In the genomic region with DNA sequence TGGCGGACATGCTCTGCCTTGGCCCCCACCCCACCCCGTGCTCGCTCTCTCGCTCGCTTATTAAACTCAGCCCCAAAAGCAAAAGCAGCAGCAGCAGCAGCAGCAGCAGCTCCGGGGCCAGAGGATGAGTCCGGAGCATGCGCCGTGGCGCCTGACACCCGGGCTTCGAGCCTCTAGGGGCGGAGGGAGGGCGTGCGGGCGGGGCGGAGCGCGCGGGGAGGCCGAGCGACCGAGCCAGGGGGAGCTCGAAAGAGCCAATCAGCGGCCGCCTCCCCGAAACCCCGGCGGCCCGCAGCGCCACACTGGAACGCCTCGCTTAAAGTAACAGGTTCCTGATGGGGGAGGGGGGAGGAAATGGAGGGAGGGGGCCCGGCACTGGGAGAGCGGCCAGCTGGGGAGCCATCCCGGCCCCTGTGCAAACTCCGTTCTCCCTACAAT, we compare ENCODE assay signal across 8 mouse cellular contexts. TPM values are rescaled to one million over a fixed set of nuclear protein-coding genes. Genes with fewer than 3 reads are reported as not detected.
A peak's percentile ranks its signal among the peaks of the same experiment; 100 is the strongest.
DNase-seq lines count a peak whose midpoint lies in the region; ATAC-seq and TF ChIP-seq lines count a peak whose summit lies in the region.

TSS of gene Mllt3 (minus strand) at position 149 of the 438 bp plus-strand sequence.

- TF ChIP-seq RAD21 in MEL (IDR thresholded peaks at IDR 0.05; ENCODE audit: low read depth, low read length), result no peak

- TF ChIP-seq POLR2A in MEL (IDR thresholded peaks at IDR 0.05; ENCODE audit: control insufficient read depth in 1 of 2, insufficient read depth in 1 of 2, low read depth in 1 of 2, low read length in 2 of 2, poor library complexity in 1 of 2), result peak; percentile 29 to 61; a peak in 1 of 4 replicates
- peak; percentile 78 for TF ChIP-seq POLR2A in cerebellum, adult 2 months (IDR thresholded peaks at IDR 0.05; ENCODE audit: borderline replicate concordance, insufficient read depth, low read length)

- H3K4me1 ChIP-seq in MEL (ENCODE audit: control insufficient read depth in 1 of 2, insufficient read depth in 2 of 2, low read length in 2 of 2), result peaks cover 0 to 3% of the 10 kb centered on the region in 2 experiments; a peak in 2 of 4 replicates
- peaks cover 6% of the 10 kb centered on the region for H3K4me1 ChIP-seq in cerebellum, adult 2 months (ENCODE audit: control insufficient read depth, insufficient read depth, low read length)
- H3K4me1 ChIP-seq in forebrain, postnatal 0 days (ENCODE audit: insufficient read depth), result peaks cover 6% of the 10 kb centered on the region
- peaks cover 26% of the 10 kb centered on the region for H3K4me1 ChIP-seq in lung, embryonic 16.5 days (replicated peaks; ENCODE audit: control insufficient read depth, insufficient read depth, low read length)

- peaks cover 8% of the 10 kb centered on the region for H3K79me2 ChIP-seq in MEL (ENCODE audit: control insufficient read depth, insufficient read depth, low read length, poor library complexity)

- H3K36me3 ChIP-seq in MEL (ENCODE audit: control insufficient read depth in 1 of 2, insufficient read depth in 2 of 2, low read length in 2 of 2), result no peaks in the 10 kb centered on the region
- no peaks in the 10 kb centered on the region for H3K36me3 ChIP-seq in forebrain, postnatal 0 days (ENCODE audit: insufficient read depth)
- H3K36me3 ChIP-seq in lung, embryonic 16.5 days (ENCODE audit: control insufficient read depth, insufficient read depth, low read length), result no peaks in the 10 kb centered on the region

- TF ChIP-seq CTCF in MEL (IDR thresholded peaks at IDR 0.05 in 2 of 3, conservative IDR thresholded peaks at IDR 0.05 in 1 of 3; ENCODE audit: control insufficient read depth in 1 of 3, insufficient read depth in 1 of 3, low read depth in 2 of 3, low read length in 3 of 3, poor library complexity in 1 of 3, severe bottlenecking in 1 of 3), result no peak
- TF ChIP-seq CTCF in cerebellum, adult 2 months (IDR thresholded peaks at IDR 0.05; ENCODE audit: borderline replicate concordance, insufficient read depth, low read depth, low read length), result no peak
- peak; percentile 40 for TF ChIP-seq CTCF in forebrain, postnatal 0 days (IDR thresholded peaks at IDR 0.05; ENCODE audit: low read depth)

- 2% methylated on average over 37 of the region's 37 CpGs for WGBS in cerebellum, adult 2 months
- WGBS in forebrain, postnatal 0 days, result 2% methylated on average over 37 of the region's 37 CpGs
- 0% methylated on average over 37 of the region's 37 CpGs for WGBS in lung, embryonic 16.5 days

- peak within 1 kb of the TSS; percentile 87 for H3K27ac ChIP-seq in MEL (ENCODE audit: control insufficient read depth, low read depth, low read length)
- H3K27ac ChIP-seq in cerebellum, adult 2 months (ENCODE audit: insufficient read depth, low read length), result peak within 1 kb of the TSS; percentile 94
- peak within 1 kb of the TSS; percentile 90 for H3K27ac ChIP-seq in forebrain, postnatal 0 days (ENCODE audit: low read depth, low read length)
- peak within 1 kb of the TSS; percentile 97 for H3K27ac ChIP-seq in lung, embryonic 16.5 days (ENCODE audit: low read length)

- TF ChIP-seq EP300 in MEL (IDR thresholded peaks at IDR 0.05; ENCODE audit: low read depth in 1 of 2, low read length in 2 of 2), result 0 out of 4 replicates have a peak, but pooled peaks of 1 of the 2 experiments have one; percentile 14

- H3K4me2 ChIP-seq in forebrain, postnatal 0 days (ENCODE audit: low read depth), result peak within 1 kb of the TSS; percentile 87
- H3K4me2 ChIP-seq in lung, embryonic 16.5 days (ENCODE audit: low read depth, low read length), result peak within 1 kb of the TSS; percentile 92

- no peaks in the 10 kb centered on the region for H3K9me3 ChIP-seq in MEL (replicated peaks; ENCODE audit: insufficient read depth, low read length)
- H3K9me3 ChIP-seq in forebrain, postnatal 0 days (ENCODE audit: low read length), result no peaks in the 10 kb centered on the region
- H3K9me3 ChIP-seq in lung, embryonic 16.5 days (ENCODE audit: control insufficient read depth, low read length), result no peaks in the 10 kb centered on the region

- H3K27me3 ChIP-seq in MEL (ENCODE audit: control insufficient read depth in 1 of 2, insufficient read depth in 2 of 2, low read length in 2 of 2), result no peaks in the 10 kb centered on the region
- H3K27me3 ChIP-seq in cerebellum, adult 2 months (ENCODE audit: control insufficient read depth, insufficient read depth, low read length), result no peaks in the 10 kb centered on the region
- no peaks in the 10 kb centered on the region; the same call in 1 of the 2 replicates for H3K27me3 ChIP-seq in forebrain, postnatal 0 days (ENCODE audit: insufficient read depth, low read length)
- H3K27me3 ChIP-seq in lung, embryonic 16.5 days (ENCODE audit: control insufficient read depth, insufficient read depth, low read depth, low read length), result 0 out of 2 replicates have a peak, but pooled peaks cover 3% of the 10 kb centered on the region

- H3K9ac ChIP-seq in MEL (ENCODE audit: control insufficient read depth, low read depth, low read length, poor library complexity, severe bottlenecking), result peak within 1 kb of the TSS; percentile 87
- peak within 1 kb of the TSS; percentile 78 for H3K9ac ChIP-seq in forebrain, postnatal 0 days
- H3K9ac ChIP-seq in lung, embryonic 16.5 days (ENCODE audit: low read length), result peak within 1 kb of the TSS; percentile 90

- ATAC-seq in forebrain, postnatal 0 days, result peak; percentile 91
- peak; percentile 63 to 78 for ATAC-seq in hematopoietic stem cell, adult 5-6 weeks (replicated peaks in 1 of 2; ENCODE audit: insufficient read depth in 1 of 2, low FRiP score in 2 of 2, low TSS enrichment in 1 of 2, low read depth in 1 of 2, poor library complexity in 2 of 2, severe bottlenecking in 2 of 2)
- ATAC-seq in lung, embryonic 16.5 days (ENCODE audit: low read depth), result peak; percentile 94

- peak; percentile 97 for DNase-seq in MEL (ENCODE audit: low read depth, low spot score)
- DNase-seq in cerebellum, adult 2 months, result peak; percentile 95 to 96
- peak; percentile 97 for DNase-seq in forebrain, postnatal 0 days
- peak; percentile 65 for DNase-seq in layer of hippocampus, adult 9-10 months (ENCODE audit: low spot score)
- peak; percentile 91 for DNase-seq in ovary, postnatal 10 days (ENCODE audit: low spot score)
- DNase-seq in thymus, postnatal 10 days (ENCODE audit: low spot score in 2 of 2), result peak; percentile 97

- peak within 1 kb of the TSS; percentile 93 to 98 for H3K4me3 ChIP-seq in MEL (ENCODE audit: control insufficient read depth in 1 of 2, insufficient read depth in 1 of 2, low read depth in 2 of 2, low read length in 2 of 2)
- H3K4me3 ChIP-seq in cerebellum, adult 2 months (replicated peaks; ENCODE audit: insufficient read depth, low read depth, low read length), result peak within 1 kb of the TSS; percentile 100
- H3K4me3 ChIP-seq in forebrain, postnatal 0 days (ENCODE audit: low read depth, low read length), result peak within 1 kb of the TSS; percentile 91
- peak within 1 kb of the TSS; percentile 86 for H3K4me3 ChIP-seq in lung, embryonic 16.5 days (ENCODE audit: low read length)

TF ChIP-seq in MEL, 35 proteins besides CTCF, POLR2A, EP300 and RAD21:
- TF ChIP-seq HCFC1 (IDR thresholded peaks at IDR 0.05; ENCODE audit: low read depth, low read length) (peak; percentile 51), NRF1 (IDR thresholded peaks at IDR 0.05; ENCODE audit: insufficient read depth, low read depth, low read length, poor library complexity, severe bottlenecking) (peak; percentile 97), MYC (IDR thresholded peaks at IDR 0.05; ENCODE audit: low read depth, low read length) (0 out of 2 replicates have a peak, but pooled peaks have one; percentile 11), MAZ (IDR thresholded peaks at IDR 0.05; ENCODE audit: low read depth, low read length) (peak; percentile 92), SIN3A (IDR thresholded peaks at IDR 0.05; ENCODE audit: low read length) (peak; percentile 68; the same call in 1 of the 2 replicates), BHLHE40 (IDR thresholded peaks at IDR 0.05; ENCODE audit: borderline replicate concordance, low read depth, low read length) (peak; percentile 14; the same call in 1 of the 2 replicates), UBTF (IDR thresholded peaks at IDR 0.05; ENCODE audit: borderline replicate concordance, insufficient read depth, low read depth, low read length) (no peak), ZMIZ1 (IDR thresholded peaks at IDR 0.05; ENCODE audit: low read depth, low read length) (peak; percentile 54; the same call in 1 of the 2 replicates), MXI1 (IDR thresholded peaks at IDR 0.05; ENCODE audit: low read depth, low read length) (peak; percentile 40), KAT2A (conservative IDR thresholded peaks at IDR 0.05; ENCODE audit: low read depth, low read length) (no peak), GABPA (IDR thresholded peaks at IDR 0.05; ENCODE audit: low read depth, low read length) (no peak), MAFK (IDR thresholded peaks at IDR 0.05; ENCODE audit: borderline replicate concordance, low read depth, low read length) (no peak), NELFE (IDR thresholded peaks at IDR 0.05; ENCODE audit: low read depth, low read length) (peak; percentile 52), CHD2 (IDR thresholded peaks at IDR 0.05; ENCODE audit: low read length) (peak; percentile 29; the same call in 1 of the 2 replicates), ETS1 (IDR thresholded peaks at IDR 0.05; ENCODE audit: low read depth, low read length) (peak; percentile 46; the same call in 1 of the 2 replicates), SMC3 (IDR thresholded peaks at IDR 0.05; ENCODE audit: low read depth, low read length) (peak; percentile 8; the same call in 1 of the 2 replicates)

RNA-seq across cellular contexts. Expression of gene Mllt3, which starts in this region (rescaled TPM):
- 15.4 and 26.6 TPM in 2 replicates for total RNA-seq in MEL (2012; rRNA removed)
- polyA plus RNA-seq in MEL (2012; ENCODE audit: insufficient read depth in 1 of 2, insufficient read length in 2 of 2, low read depth in 1 of 2, low replicate concordance in 2 of 2, missing spikeins in 1 of 2), result 10 to 100 TPM in 1 of 2 experiments, not detected in 1; 75.3 TPM
- polyA plus RNA-seq in cerebellum, adult 2 months (2012; rRNA removed), result 24.0 and 25.8 TPM in 2 replicates
- total RNA-seq in forebrain, postnatal 0 days (2014; rRNA removed), result 38.5 and 41.0 TPM in 2 replicates
- polyA plus RNA-seq in forebrain, postnatal 0 days (2015; fragmentation: Nextera tagmentation; extraction: Ambion mirVana), result 65.2 and 75.2 TPM in 2 replicates
- total RNA-seq in hematopoietic stem cell, adult 5-6 weeks (2017), result 55.9 and 77.6 TPM in 2 replicates
- 43.6 and 45.1 TPM in 2 replicates for polyA plus RNA-seq in lung, embryonic 16.5 days (2015; fragmentation: Nextera tagmentation; extraction: Ambion mirVana)

Comparison
In these comparisons a context has a peak if more than half of its experiments do, and no peak if none do; other contexts are left out.
1. Peak in every context shown above with its lines: DNase-seq, ATAC-seq, H3K4me3 ChIP-seq and H3K27ac ChIP-seq.